Mouse (Mus musculus): ENCODE results near the gene Guk1. TPM values are rescaled to one million over a fixed set of nuclear protein-coding genes. Genes with fewer than 3 reads are reported as not detected.
A peak's percentile ranks its signal among the peaks of the same experiment; 100 is the strongest.
"Not testable (repeated sequence)": the region's sequence is repeated elsewhere in the genome, so short reads cannot be mapped to it uniquely, and the experiment has no call there.

Gene Guk1
- polyA plus RNA-seq, 1 experiment from 2014 or later, result 138 TPM

DNA sequence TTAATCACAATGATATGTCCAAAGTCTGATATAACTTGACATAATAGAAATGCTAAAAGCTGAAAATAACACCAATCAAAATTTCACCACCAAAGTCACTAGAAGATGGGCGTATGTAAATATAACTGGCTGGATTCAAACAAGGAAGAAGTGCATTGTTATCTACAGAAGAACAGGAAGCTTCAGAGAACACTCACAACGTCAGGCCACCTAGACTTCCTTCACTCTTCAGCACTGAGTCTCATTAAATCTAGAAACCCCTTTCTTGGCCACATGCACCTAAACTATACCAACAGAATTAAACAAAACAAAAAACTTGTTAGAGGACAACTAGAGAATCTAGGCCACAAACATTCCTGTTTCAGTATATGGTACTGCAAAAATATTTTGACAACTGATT is 32.5 kb upstream of the Guk1 start:
- 0 out of 2 replicates have a peak overlapping the region, but pooled peaks have one; percentile 5 for H3K4me2 ChIP-seq (replicated peaks)
- no peak overlapping the region for H3K9ac ChIP-seq
- H3K36me3 ChIP-seq, result peaks cover 29% of the 10 kb centered on the region
- no peak overlapping the region for H3K27ac ChIP-seq
- WGBS, result 74% methylated on average over 2 of the region's 2 CpGs
- no peaks in the 10 kb centered on the region for H3K27me3 ChIP-seq
- ATAC-seq (ENCODE audit: low FRiP score, low read depth), result no peak
- H3K4me1 ChIP-seq, result peaks cover 46% of the 10 kb centered on the region
- H3K4me3 ChIP-seq, result no peak overlapping the region
- no peaks in the 10 kb centered on the region for H3K9me3 ChIP-seq

GRCm38 (mm10) chr11:59224025-59224424 is 32.0 kb upstream of the Guk1 start:
- Histone ChIP-seq H3K4me3 (no peak overlapping the region), H3K27ac (no peak overlapping the region), H3K27me3 (no peaks in the 10 kb centered on the region), H3K9ac (no peak overlapping the region), H3K36me3 (peaks cover 33% of the 10 kb centered on the region), H3K4me2 (replicated peaks) (0 out of 2 replicates have a peak overlapping the region, but pooled peaks have one; percentile 5), H3K9me3 (no peaks in the 10 kb centered on the region), H3K4me1 (peaks cover 46% of the 10 kb centered on the region)
- no peak for ATAC-seq (ENCODE audit: low FRiP score, low read depth)
- 94% methylated on average over 3 of the region's 3 CpGs for WGBS

GRCm38 (mm10) chr11:59222306-59222705 is 30.3 kb upstream of the Guk1 start:
- Histone ChIP-seq H3K4me1 (peaks cover 41% of the 10 kb centered on the region), H3K36me3 (peaks cover 48% of the 10 kb centered on the region), H3K9me3 (no peaks in the 10 kb centered on the region), H3K27ac (no peak overlapping the region), H3K27me3 (no peaks in the 10 kb centered on the region), H3K9ac (no peak overlapping the region), H3K4me3 (no peak overlapping the region), H3K4me2 (replicated peaks) (no peak overlapping the region)
- ATAC-seq (ENCODE audit: low FRiP score, low read depth), result no peak
- 80% methylated on average over 4 of the region's 4 CpGs for WGBS

DNA sequence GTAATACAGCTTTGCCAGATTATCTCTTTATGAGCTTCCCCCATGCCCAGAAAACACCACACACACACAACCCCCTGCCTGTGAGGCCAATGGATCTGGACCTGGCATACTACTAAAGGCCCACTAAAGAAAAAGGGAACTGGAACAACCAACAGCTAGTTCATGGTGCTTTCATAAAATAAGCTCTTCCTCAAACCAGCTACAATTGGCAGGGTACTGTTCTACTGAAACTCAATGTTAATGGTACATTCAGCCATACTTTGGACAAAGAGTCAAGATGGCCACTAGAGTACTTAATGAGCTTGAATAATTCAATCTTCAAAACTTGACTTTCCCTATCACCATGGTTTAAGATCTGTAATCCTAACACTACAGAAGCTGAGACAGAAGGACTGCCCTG is 29.6 kb upstream of the Guk1 start:
- Histone ChIP-seq H3K27me3 (no peaks in the 10 kb centered on the region), H3K4me2 (replicated peaks) (no peak overlapping the region), H3K9me3 (no peaks in the 10 kb centered on the region), H3K4me1 (peaks cover 38% of the 10 kb centered on the region), H3K27ac (no peak overlapping the region), H3K4me3 (no peak overlapping the region), H3K9ac (no peak overlapping the region), H3K36me3 (peaks cover 53% of the 10 kb centered on the region)
- no peak for ATAC-seq (ENCODE audit: low FRiP score, low read depth)

GRCm38 (mm10) chr11:59219064-59219463 is 27.1 kb upstream of the Guk1 start:
- Histone ChIP-seq H3K4me2 (replicated peaks) (no peak overlapping the region), H3K27ac (no peak overlapping the region), H3K4me1 (peaks cover 12% of the 10 kb centered on the region)

DNA sequence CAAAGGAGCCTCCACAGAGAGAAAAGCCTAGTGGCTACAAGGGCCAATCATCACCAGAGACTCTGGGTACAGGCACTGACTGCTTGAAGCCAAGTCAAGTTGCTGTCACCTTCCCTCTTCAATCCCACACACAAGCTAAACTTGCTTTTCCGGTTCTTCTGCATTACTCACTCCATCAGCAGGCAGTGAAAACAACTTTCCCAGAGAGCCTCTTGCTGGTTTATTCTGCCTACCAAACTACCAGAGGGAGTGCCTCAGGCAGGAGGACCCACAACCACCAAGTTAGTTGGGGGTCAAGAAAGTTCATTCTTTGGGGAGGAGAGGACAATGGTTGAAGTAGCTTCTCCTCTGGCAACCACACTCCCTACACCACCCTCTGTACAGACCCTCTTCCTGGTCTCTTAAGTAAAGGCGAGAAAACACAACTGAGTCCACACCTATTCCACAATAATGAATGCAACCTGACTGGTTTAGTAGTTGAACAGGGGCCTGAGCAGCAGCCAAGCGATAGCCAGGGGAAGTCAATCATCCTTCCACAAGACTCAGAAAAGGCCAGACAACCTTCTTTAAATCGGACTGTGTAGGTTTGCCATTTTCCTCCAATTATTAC is 26.5 kb upstream of the Guk1 start:
- peaks cover 7% of the 10 kb centered on the region for H3K4me1 ChIP-seq
- H3K9me3 ChIP-seq, result no peaks in the 10 kb centered on the region
- no peak overlapping the region for H3K9ac ChIP-seq
- H3K4me3 ChIP-seq, result no peak overlapping the region
- no peak overlapping the region for H3K27ac ChIP-seq
- H3K4me2 ChIP-seq (replicated peaks), result peak overlapping the region; percentile 7; the same call in 1 of the 2 replicates
- no peaks in the 10 kb centered on the region for H3K27me3 ChIP-seq
- 84% methylated on average over 4 of the region's 4 CpGs for WGBS
- H3K36me3 ChIP-seq, result peaks cover 63% of the 10 kb centered on the region
- no peak for ATAC-seq (ENCODE audit: low FRiP score, low read depth)

More at GRCm38 (mm10) chr11:59219064-59219463, 27.1 kb upstream of the Guk1 start:
- Histone ChIP-seq H3K9me3 (no peaks in the 10 kb centered on the region), H3K4me3 (no peak overlapping the region), H3K27me3 (no peaks in the 10 kb centered on the region), H3K9ac (no peak overlapping the region), H3K36me3 (peaks cover 67% of the 10 kb centered on the region)
- ATAC-seq (ENCODE audit: low FRiP score, low read depth), result no peak

GRCm38 (mm10) chr11:59216955-59217354 is 24.9 kb upstream of the Guk1 start:
- H3K27ac ChIP-seq, result no peak overlapping the region

DNA sequence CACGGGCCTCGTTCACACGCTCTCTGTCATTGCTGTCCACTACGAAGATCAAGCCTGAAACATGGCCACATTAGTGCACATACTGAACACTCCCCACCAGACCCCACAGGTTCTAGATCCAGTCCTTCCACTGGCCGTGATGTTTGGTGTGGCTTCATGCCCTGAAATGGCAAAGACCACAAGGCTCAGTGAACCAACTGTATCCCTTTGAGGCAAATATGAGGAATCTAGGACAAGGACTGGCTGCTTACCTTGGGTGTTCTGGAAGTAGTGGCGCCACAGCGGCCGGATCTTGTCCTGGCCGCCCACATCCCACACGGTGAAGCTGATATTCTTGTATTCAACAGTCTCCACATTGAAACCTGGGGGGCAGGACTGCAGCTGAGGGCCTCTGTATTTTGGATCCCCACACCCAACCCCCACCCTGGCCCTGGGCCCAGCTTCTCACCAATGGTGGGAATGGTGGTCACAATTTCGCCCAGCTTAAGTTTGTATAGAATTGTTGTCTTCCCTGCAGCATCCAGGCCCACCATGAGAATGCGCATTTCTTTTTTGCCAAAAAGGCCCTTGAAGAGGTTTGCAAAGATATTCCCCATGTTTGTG is 21.0 kb upstream of the Guk1 start:
- Histone ChIP-seq H3K4me2 (replicated peaks) (no peak overlapping the region), H3K4me3 (no peak overlapping the region), H3K27me3 (no peaks in the 10 kb centered on the region), H3K9ac (no peak overlapping the region), H3K36me3 (peaks cover 68% of the 10 kb centered on the region), H3K9me3 (no peaks in the 10 kb centered on the region), H3K4me1 (peaks cover 11% of the 10 kb centered on the region), H3K27ac (no peak overlapping the region)
- ATAC-seq (ENCODE audit: low FRiP score, low read depth), result no peak
- 93% methylated on average over 12 of the region's 12 CpGs for WGBS

More at GRCm38 (mm10) chr11:59216955-59217354, 24.9 kb upstream of the Guk1 start:
- H3K4me1 ChIP-seq, result peaks cover 2% of the 10 kb centered on the region; the same call in 1 of the 2 replicates
- 90% methylated on average over 3 of the region's 3 CpGs for WGBS
- H3K4me3 ChIP-seq, result no peak overlapping the region
- no peak overlapping the region for H3K4me2 ChIP-seq (replicated peaks)
- H3K36me3 ChIP-seq, result peaks cover 66% of the 10 kb centered on the region
- H3K9me3 ChIP-seq, result no peaks in the 10 kb centered on the region
- no peaks in the 10 kb centered on the region for H3K27me3 ChIP-seq
- H3K9ac ChIP-seq, result no peak overlapping the region
- ATAC-seq (ENCODE audit: low FRiP score, low read depth), result no peak

DNA sequence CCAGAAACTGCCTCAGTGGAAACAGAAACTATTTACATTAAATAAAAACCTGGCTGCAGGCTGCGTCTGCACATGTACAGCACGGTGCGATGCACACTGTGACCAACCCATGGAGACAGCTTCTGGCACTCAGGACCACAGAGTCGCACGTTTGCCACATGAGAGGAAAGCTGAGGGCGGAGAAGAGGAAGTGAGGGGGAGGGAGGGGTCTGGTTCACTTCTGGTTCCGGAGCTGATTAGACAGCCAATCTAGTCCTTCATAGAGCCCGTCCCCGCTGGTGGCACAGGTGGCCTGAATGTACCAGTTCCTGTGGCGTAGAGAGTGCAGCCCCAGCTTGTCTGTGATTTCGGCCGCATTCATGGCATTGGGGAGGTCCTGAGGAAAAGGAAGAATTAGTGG is 20.3 kb upstream of the Guk1 start:
- Histone ChIP-seq H3K36me3 (peaks cover 64% of the 10 kb centered on the region), H3K4me1 (peaks cover 15% of the 10 kb centered on the region)
- not testable (repeated sequence) for H3K27me3 ChIP-seq; H3K9ac ChIP-seq; H3K4me2 ChIP-seq (replicated peaks); H3K4me3 ChIP-seq; H3K27ac ChIP-seq; ATAC-seq (ENCODE audit: low FRiP score, low read depth); H3K9me3 ChIP-seq
- 81% methylated on average over 12 of the region's 12 CpGs for WGBS

DNA sequence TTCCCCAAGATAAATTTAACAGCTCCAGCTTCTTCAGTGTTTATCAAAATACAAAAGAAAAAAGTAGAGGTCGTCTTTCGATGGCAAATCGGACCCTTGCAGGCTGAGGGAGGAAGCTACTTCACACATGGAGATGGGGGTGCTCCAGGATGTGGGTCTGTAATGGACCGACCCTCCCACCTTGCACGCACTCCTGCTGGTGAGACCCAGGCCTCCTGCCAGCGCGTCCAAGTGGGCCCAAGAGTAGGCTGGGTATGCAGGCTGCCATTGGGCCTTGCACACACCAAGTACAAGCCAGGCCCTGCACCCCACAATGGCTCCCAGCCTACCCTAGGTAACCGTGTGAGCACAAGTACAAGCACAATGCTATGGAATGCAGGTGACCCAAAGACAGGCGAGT is 19.5 kb upstream of the Guk1 start:
- not testable (repeated sequence) for ATAC-seq (ENCODE audit: low FRiP score, low read depth); H3K9ac ChIP-seq; H3K27me3 ChIP-seq; H3K4me3 ChIP-seq; H3K4me2 ChIP-seq (replicated peaks); H3K9me3 ChIP-seq; H3K27ac ChIP-seq
- peaks cover 66% of the 10 kb centered on the region for H3K36me3 ChIP-seq
- WGBS, result 91% methylated on average over 9 of the region's 9 CpGs
- H3K4me1 ChIP-seq, result peaks cover 15% of the 10 kb centered on the region

DNA sequence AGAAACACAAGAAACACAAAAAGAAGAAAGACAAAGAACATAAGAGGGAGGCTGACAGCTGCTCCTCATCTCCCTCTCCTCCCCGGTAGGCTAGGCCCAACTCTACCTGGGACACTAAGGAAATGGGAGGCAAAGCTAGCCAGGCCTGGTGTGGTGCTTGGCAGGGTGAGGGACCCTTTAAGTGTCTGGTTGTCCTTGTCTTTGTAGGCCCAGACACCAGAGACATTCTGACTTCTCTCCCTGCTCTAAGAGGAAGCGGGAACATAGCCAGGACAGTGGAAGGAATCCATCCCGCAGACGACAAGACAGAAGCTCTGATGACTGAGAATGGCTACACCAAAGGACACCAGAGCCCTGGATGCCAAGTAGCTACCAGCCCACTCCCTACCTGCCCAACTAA is 18.0 kb upstream of the Guk1 start:
- Histone ChIP-seq H3K27ac (no peak overlapping the region), H3K4me2 (replicated peaks) (0 out of 2 replicates have a peak overlapping the region, but pooled peaks have one; percentile 16), H3K4me3 (no peak overlapping the region), H3K36me3 (peaks cover 74% of the 10 kb centered on the region), H3K4me1 (peaks cover 15% of the 10 kb centered on the region), H3K9me3 (no peaks in the 10 kb centered on the region), H3K9ac (0 out of 2 replicates have a peak overlapping the region, but pooled peaks have one; percentile 25), H3K27me3 (no peaks in the 10 kb centered on the region)
- no peak for ATAC-seq (ENCODE audit: low FRiP score, low read depth)
- WGBS, result 84% methylated on average over 4 of the region's 4 CpGs

DNA sequence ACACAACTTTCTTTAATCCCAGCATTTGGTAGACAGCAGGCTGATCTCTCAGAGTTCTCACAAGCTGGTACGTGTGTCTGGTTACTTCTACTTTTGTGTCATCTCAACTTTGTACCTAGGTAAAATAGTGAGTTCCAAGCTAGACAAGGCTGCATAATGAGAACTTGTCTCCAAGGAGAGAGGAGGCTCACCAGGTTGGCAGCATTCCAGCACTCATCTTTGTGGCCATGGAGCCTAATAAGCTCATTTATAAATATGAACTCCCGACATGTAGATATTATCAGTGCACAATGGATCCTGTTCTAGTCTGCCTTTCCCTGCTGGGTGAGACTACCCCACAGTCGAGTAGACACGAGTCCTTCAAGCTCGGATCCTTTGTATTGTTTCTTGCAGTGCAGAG is 17.6 kb upstream of the Guk1 start:
- H3K36me3 ChIP-seq, result peaks cover 73% of the 10 kb centered on the region
- H3K4me3 ChIP-seq, result peak overlapping the region; percentile 91; the same call in 1 of the 2 replicates

More for the DNA sequence above, 17.6 kb upstream of the Guk1 start:
- H3K4me1 ChIP-seq, result peaks cover 15% of the 10 kb centered on the region
- H3K27me3 ChIP-seq, result no peaks in the 10 kb centered on the region
- 0 out of 2 replicates have a peak overlapping the region, but pooled peaks have one; percentile 87 for H3K27ac ChIP-seq
- H3K4me2 ChIP-seq (replicated peaks), result peak overlapping the region; percentile 85
- ATAC-seq (ENCODE audit: low FRiP score, low read depth), result no peak
- no peaks in the 10 kb centered on the region for H3K9me3 ChIP-seq
- 75% methylated on average over 5 of the region's 5 CpGs for WGBS
- H3K9ac ChIP-seq, result no peak overlapping the region
